Comparison of ENCODE assay signal across 9 mouse cellular contexts in genomic region chr4:43394345-43394891, GRCm38 (mm10). TPM values are rescaled to one million over a fixed set of nuclear protein-coding genes. Genes with fewer than 3 reads are reported as not detected.
DNase-seq lines count a peak whose midpoint lies in the region; ATAC-seq and TF ChIP-seq lines count a peak whose summit lies in the region.
"Had no signal": no experiment of that assay in that cellular context is flagged by ENCODE, and none has a peak within 500 bp of the region (broad histone marks: within the 10 kb centered on the region; RNA-seq: fewer than 3 reads in every experiment).

No protein-coding gene starts in this region.

- 20% methylated on average over 15 of the region's 15 CpGs for WGBS in heart, embryonic 13.5 days
- WGBS in neural tube, embryonic 13.5 days = 70% methylated on average over 15 of the region's 15 CpGs

- peak overlapping the region; percentile 38 for H3K9ac ChIP-seq in heart, embryonic 13.5 days
- peak overlapping the region; percentile 8; the same call in 1 of the 2 replicates for H3K9ac ChIP-seq in neural tube, embryonic 13.5 days
- H3K9ac ChIP-seq: liver, embryonic 14.5 days had no signal

- peak overlapping the region; percentile 56 for H3K4me2 ChIP-seq in heart, embryonic 13.5 days
- 0 out of 2 replicates have a peak overlapping the region, but pooled peaks have one; percentile 3 for H3K4me2 ChIP-seq in neural tube, embryonic 13.5 days

- H3K4me3 ChIP-seq in layer of hippocampus, adult 2 months = no peak overlapping the region
- no peak overlapping the region for H3K4me3 ChIP-seq in heart, embryonic 13.5 days
- no peak overlapping the region for H3K4me3 ChIP-seq in neural tube, embryonic 13.5 days

- H3K4me1 ChIP-seq in heart, embryonic 13.5 days = peaks cover 55% of the 10 kb centered on the region
- peaks cover 30% of the 10 kb centered on the region for H3K4me1 ChIP-seq in neural tube, embryonic 13.5 days (replicated peaks)

- no peaks in the 10 kb centered on the region for H3K27me3 ChIP-seq in heart, embryonic 13.5 days (replicated peaks)
- H3K27me3 ChIP-seq in neural tube, embryonic 13.5 days = no peaks in the 10 kb centered on the region

- DNase-seq in layer of hippocampus, adult 2 months (ENCODE audit: low spot score in 2 of 2) = no peak
- no peak for DNase-seq in layer of hippocampus, adult 18-20 months (ENCODE audit: low spot score in 2 of 2)
- peak; percentile 70 for DNase-seq in embryo, embryonic 10 days (ENCODE audit: low spot score)
- peak; percentile 89 to 95 for DNase-seq in kidney, postnatal 25 days
- no peak for DNase-seq in natural killer cell, adult 2 months (ENCODE audit: low spot score in 2 of 2)
- no peak for DNase-seq in left cerebral cortex, adult 8-10 months (ENCODE audit: low spot score in 2 of 2)

- no peaks in the 10 kb centered on the region for H3K36me3 ChIP-seq in heart, embryonic 13.5 days
- no peaks in the 10 kb centered on the region for H3K36me3 ChIP-seq in neural tube, embryonic 13.5 days

- TF ChIP-seq CTCF in layer of hippocampus, adult 2 months (conservative IDR thresholded peaks at IDR 0.05) = no peak

- ATAC-seq in heart, embryonic 13.5 days (ENCODE audit: extremely low read depth, insufficient number of reproducible peaks, low FRiP score, low TSS enrichment) = peak; percentile 49; the same call in 1 of the 2 replicates
- no peak for ATAC-seq in neural tube, embryonic 13.5 days (ENCODE audit: low read depth)

- H3K9me3 ChIP-seq in heart, embryonic 13.5 days = no peaks in the 10 kb centered on the region
- no peaks in the 10 kb centered on the region for H3K9me3 ChIP-seq in neural tube, embryonic 13.5 days

- H3K27ac ChIP-seq in layer of hippocampus, adult 2 months = peak overlapping the region; percentile 82
- peak overlapping the region; percentile 96 for H3K27ac ChIP-seq in heart, embryonic 13.5 days (replicated peaks)
- peak overlapping the region; percentile 59 for H3K27ac ChIP-seq in neural tube, embryonic 13.5 days (replicated peaks)
- H3K27ac ChIP-seq: liver, embryonic 14.5 days had no signal

RNA-seq across cellular contexts. Expression of gene Rusc2, which starts 12.6 kb away (rescaled TPM):
- 100 to 1,000 TPM; 117 to 120 TPM for total RNA-seq in layer of hippocampus, adult 2 months (2021)
- 100 to 1,000 TPM; 119 to 124 TPM for total RNA-seq in layer of hippocampus, adult 18-20 months (2021)
- polyA plus RNA-seq in heart, embryonic 13.5 days (2015; fragmentation: Nextera tagmentation; extraction: Ambion mirVana) = 9.9 and 13.9 TPM in 2 replicates
- 74.5 and 79.3 TPM in 2 replicates for polyA plus RNA-seq in neural tube, embryonic 13.5 days (2015; fragmentation: Nextera tagmentation; extraction: Ambion mirVana)
- total RNA-seq in left cerebral cortex, adult 8-10 months (2022) = 100 to 1,000 TPM; 116 to 144 (median 123) TPM

RNA-seq across cellular contexts. Expression of gene Fam166b, which starts 34.5 kb away (rescaled TPM):
- 1 to 10 TPM in 1 of 2 experiments, under 1 TPM in 1; 0.98 to 1.9 TPM for total RNA-seq in layer of hippocampus, adult 2 months (2021)
- under 1 TPM; 0.54 to 0.81 TPM for total RNA-seq in layer of hippocampus, adult 18-20 months (2021)
- polyA plus RNA-seq in heart, embryonic 13.5 days (2015; fragmentation: Nextera tagmentation; extraction: Ambion mirVana) = 0.11 TPM in 1 of 2 replicates, not detected in the other
- polyA plus RNA-seq in neural tube, embryonic 13.5 days (2015; fragmentation: Nextera tagmentation; extraction: Ambion mirVana) = 0.32 and 0.59 TPM in 2 replicates
- total RNA-seq in left cerebral cortex, adult 8-10 months (2022) = 1 to 10 TPM; 1.3 to 1.9 (median 1.4) TPM
- polyA plus RNA-seq: liver, embryonic 14.5 days had no signal

RNA-seq across cellular contexts. Expression of gene Tesk1, which starts 47.3 kb away (rescaled TPM):
- 10 to 100 TPM; 79.9 to 86.0 TPM for total RNA-seq in layer of hippocampus, adult 2 months (2021)
- 10 to 100 TPM; 83.3 to 89.9 TPM for total RNA-seq in layer of hippocampus, adult 18-20 months (2021)
- polyA plus RNA-seq in heart, embryonic 13.5 days (2015; fragmentation: Nextera tagmentation; extraction: Ambion mirVana) = 3.8 and 4.0 TPM in 2 replicates
- 10.8 and 14.4 TPM in 2 replicates for polyA plus RNA-seq in neural tube, embryonic 13.5 days (2015; fragmentation: Nextera tagmentation; extraction: Ambion mirVana)
- total RNA-seq in left cerebral cortex, adult 8-10 months (2022) = 10 to 100 TPM; 91.7 to 98.0 (median 95.6) TPM

Comparison
In these comparisons a context has a peak if more than half of its experiments do, and no peak if none do; other contexts are left out.
1. DNase-seq: peak in embryo, embryonic 10 days (single experiment) and kidney, postnatal 25 days (2 of 2); none in layer of hippocampus, adult 2 months (0 of 2), layer of hippocampus, adult 18-20 months (0 of 2), natural killer cell, adult 2 months (0 of 2) and left cerebral cortex, adult 8-10 months (0 of 2).
2. Peak in every context shown above with its lines, with median percentiles within 50 percentile points of each other: H3K27ac ChIP-seq.